Mouse (Mus musculus) CH12.LX (cell line): ENCODE measurements around the gene Tmem245.

ENCODE experiments used
- CTCF ChIP-seq, 2 experiments: IDR thresholded peaks in 1 of 2; conservative IDR thresholded peaks in 1 of 2; 2 replicates each; pipeline ENCODE4 v1.5.1; 2011 to 2012; ENCODE audit warnings: low read depth in 2 of 2, low read length in 2 of 2, improper control_type of control experiment in 1 of 2, inconsistent platforms in 1 of 2, mild to moderate bottlenecking in 1 of 2, moderate library complexity in 1 of 2
- IRF4 ChIP-seq: IDR thresholded peaks from 2 replicates; pipeline ENCODE4 v1.6.1; 2014; ENCODE audit warnings: low read depth, mild to moderate bottlenecking, inconsistent platforms, low read length, improper control_type of control experiment
- JUND ChIP-seq: conservative IDR thresholded peaks from 2 replicates; pipeline ENCODE4 v1.6.1; 2011; ENCODE audit warnings: low read depth, low read length, improper control_type of control experiment
- MAFK ChIP-seq: IDR thresholded peaks from 2 replicates; pipeline ENCODE4 v1.6.1; 2011; ENCODE audit warnings: low read length, improper control_type of control experiment; ENCODE audit not compliant: insufficient replicate concordance
- MAX ChIP-seq: IDR thresholded peaks from 2 replicates; pipeline ENCODE4 v1.6.1; 2011; ENCODE audit warnings: low read length, improper control_type of control experiment
- MYC ChIP-seq: IDR thresholded peaks from 2 replicates; pipeline ENCODE4 v1.6.1; 2011; ENCODE audit warnings: low read depth, mild to moderate bottlenecking, improper control_type of control experiment, low read length
- POLR2A ChIP-seq: IDR thresholded peaks from 2 replicates; pipeline ENCODE4 v1.6.1; 2011; ENCODE audit warnings: low read depth, mild to moderate bottlenecking, improper control_type of control experiment, low read length
- RCOR1 ChIP-seq: conservative IDR thresholded peaks from 2 replicates; pipeline ENCODE4 v1.6.1; 2012; ENCODE audit warnings: low read depth, mild to moderate bottlenecking, inconsistent platforms, low read length, improper control_type of control experiment
- SMC3 ChIP-seq: IDR thresholded peaks from 2 replicates; pipeline ENCODE4 v1.6.1; 2011; ENCODE audit warnings: low read depth, low read length, improper control_type of control experiment
- ZC3H11A ChIP-seq: IDR thresholded peaks from 2 replicates; pipeline ENCODE4 v1.6.1; 2012; ENCODE audit warnings: low read depth, mild to moderate bottlenecking, inconsistent platforms, low read length, improper control_type of control experiment

DNA sequence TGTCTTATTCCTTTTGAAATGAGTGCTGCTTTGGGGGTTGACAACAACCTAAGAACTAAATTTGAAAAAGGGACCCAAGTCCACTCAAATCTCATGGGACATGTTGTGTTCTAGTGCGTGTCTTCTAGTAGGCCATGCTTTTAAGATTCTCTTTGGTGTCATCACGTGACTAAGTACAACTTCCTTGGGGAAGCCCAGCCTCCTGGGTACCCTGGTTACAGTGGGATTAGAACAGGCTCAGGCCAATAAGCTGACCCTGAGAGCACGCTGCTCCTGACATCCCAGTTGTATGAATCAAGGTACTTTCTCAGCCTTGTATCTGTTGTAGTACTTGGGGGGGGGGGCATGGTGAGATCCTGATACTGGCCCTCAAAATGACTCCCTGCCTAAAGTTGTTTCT lies 4.5 kb upstream of the Tmem245 start:
- TF ChIP-seq JUND (no peak), MAX (no peak), IRF4 (no peak), SMC3 (no peak), MAFK (no peak), ZC3H11A (no peak), POLR2A (no peak), RCOR1 (no peak), CTCF (conservative IDR thresholded peaks at IDR 0.05 in 1 of 2, IDR thresholded peaks at IDR 0.05 in 1 of 2; ENCODE audit: low read depth in 2 of 2, low read length in 2 of 2) (no peak), MYC (no peak)
